Mouse (Mus musculus) hindbrain, embryonic 12.5 days (tissue): Measurements from ENCODE around the gene Gm28044. TPM values are rescaled to one million over a fixed set of nuclear protein-coding genes. Genes with fewer than 3 reads are reported as not detected.
A peak's percentile ranks its signal among the peaks of the same experiment; 100 is the strongest.
"Not testable (repeated sequence)": the region's sequence is repeated elsewhere in the genome, so short reads cannot be mapped to it uniquely, and the experiment has no call there.

Source experiments
- ATAC-seq: fragments of 200-750 bp; cut with Nextera tagmentation; 2 replicates; pipeline ENCODE4 v1.8.0; 2017; ENCODE audit warnings: moderate TSS enrichment; ENCODE audit not compliant: low FRiP score
- H3K27ac ChIP-seq: fragments of 300-500 bp; sonication (generic); 2 replicates; pipeline ENCODE4 v1.5.1; 2016; ENCODE audit warnings: mild to moderate bottlenecking
- H3K27me3 ChIP-seq: fragments of 300-500 bp; sonication (generic); 2 replicates; pipeline ENCODE4 v1.6.1; 2016; ENCODE audit warnings: mild to moderate bottlenecking
- H3K36me3 ChIP-seq: fragments of 300-500 bp; sonication (generic); 2 replicates; pipeline ENCODE4 v1.6.1; 2016; ENCODE audit warnings: mild to moderate bottlenecking
- H3K4me1 ChIP-seq: fragments of 300-500 bp; sonication (generic); 2 replicates; pipeline ENCODE4 v1.6.1; 2016
- H3K4me2 ChIP-seq: fragments of 300-500 bp; sonication (generic); replicated peaks from 2 replicates; pipeline ENCODE4 v1.6.1; 2016; ENCODE audit warnings: mild to moderate bottlenecking
- H3K4me3 ChIP-seq: fragments of 300-500 bp; sonication (generic); 2 replicates; pipeline ENCODE4 v1.5.1; 2016; ENCODE audit warnings: mild to moderate bottlenecking
- H3K9ac ChIP-seq: fragments of 300-500 bp; sonication (generic); 2 replicates; pipeline ENCODE4 v1.6.1; 2016; ENCODE audit warnings: mild to moderate bottlenecking, moderate library complexity
- H3K9me3 ChIP-seq: fragments of 300-500 bp; sonication (generic); replicated peaks from 2 replicates; pipeline ENCODE4 v1.6.1; 2016; ENCODE audit warnings: mild to moderate bottlenecking
- WGBS: fragments of 180-500 bp; shearing (Covaris S2); methylation state at CpG from one replicate; pipeline ENCODE4 v1.1.7; 2016; 5-methylcytosine and 5-hydroxymethylcytosine counted together
- polyA plus RNA-seq: library from polyadenylated mRNA; unstranded; fragments of >200 nt; fragmentation: Nextera tagmentation; extraction: Ambion mirVana; gene quantifications from 2 replicates; pipeline ENCODE4 v1.2.1, GENCODE M21; 2016

The Gm28044 gene
- polyA plus RNA-seq, 1 experiment from 2014 or later = not detected

DNA sequence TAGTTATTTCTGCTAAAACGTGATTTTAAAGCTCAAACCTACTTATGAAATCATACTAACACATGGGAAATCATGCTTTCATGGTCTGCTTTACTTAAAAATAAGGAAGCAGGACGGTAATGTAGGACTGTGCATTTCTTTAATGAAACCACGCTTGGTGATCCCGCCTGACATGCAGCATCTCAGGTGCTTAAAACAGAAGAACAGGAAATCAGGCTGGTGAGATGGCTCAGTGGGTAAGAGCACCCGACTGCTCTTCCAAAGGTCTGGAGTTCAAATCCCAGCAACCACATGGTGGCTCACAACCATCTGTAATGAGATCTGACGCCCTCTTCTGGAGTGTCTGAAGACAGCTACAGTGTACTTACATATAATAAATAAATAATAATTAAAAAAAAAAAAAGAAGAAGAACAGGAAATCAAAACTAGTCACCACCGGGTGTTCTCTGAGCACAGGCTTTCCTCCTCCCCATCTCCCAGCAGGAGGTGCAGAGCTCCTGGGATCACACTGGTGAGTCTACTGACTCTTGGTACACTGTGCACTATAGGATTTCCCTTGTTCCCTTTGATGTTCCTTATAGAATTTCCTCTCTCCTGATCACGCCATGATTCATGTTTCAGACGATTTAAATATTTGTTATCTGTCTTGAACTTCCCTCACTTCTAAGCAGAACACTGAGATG, 90.8 kb downstream of the Gm28044 start:
- H3K27ac ChIP-seq = not testable (repeated sequence)

DNA sequence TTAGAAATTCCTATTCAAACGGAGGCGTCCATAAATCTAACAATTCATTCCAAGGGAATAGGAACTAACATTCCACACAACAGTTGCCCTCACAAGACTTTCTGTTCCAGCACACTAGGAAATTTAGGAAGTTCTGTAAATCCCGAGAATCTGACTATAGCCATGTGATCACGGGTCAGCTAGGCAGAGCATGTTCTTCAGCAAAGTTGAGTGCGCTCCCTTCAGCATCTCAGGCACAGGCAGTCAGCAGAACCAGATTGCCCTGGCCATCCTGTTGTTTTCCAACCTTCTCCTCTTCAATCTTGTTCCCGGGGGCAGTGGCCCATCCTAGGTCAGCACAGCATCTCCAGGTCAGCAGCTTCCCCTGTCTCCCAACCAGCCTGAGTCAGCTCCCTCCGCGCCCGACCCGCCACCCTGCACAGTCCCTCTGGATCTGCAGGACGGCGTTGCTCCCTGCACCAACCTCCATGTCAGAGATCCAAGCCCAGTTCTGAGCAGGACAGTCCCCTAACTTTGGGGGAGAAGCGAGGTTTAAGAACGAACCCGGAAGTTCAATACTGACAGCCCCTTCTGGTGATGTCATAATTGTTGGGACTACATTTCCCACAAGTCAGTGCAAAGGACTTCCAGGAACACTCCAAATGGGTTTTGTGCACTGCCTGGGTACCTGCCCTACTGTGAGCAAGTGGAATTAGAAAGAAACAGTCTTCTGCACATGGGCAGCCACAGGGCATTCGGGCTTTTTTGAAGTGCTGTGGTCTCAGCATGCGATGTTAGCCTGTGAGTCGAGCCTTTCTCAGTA, 91.6 kb downstream of the Gm28044 start:
- H3K9me3 ChIP-seq = peaks cover 8% of the 10 kb centered on the region; the same call in 1 of the 2 replicates
- H3K27ac ChIP-seq = no peak overlapping the region
- peak overlapping the region; percentile 69 for H3K9ac ChIP-seq
- ATAC-seq = peak; percentile 99
- 11% methylated on average over 18 of the region's 18 CpGs for WGBS
- H3K36me3 ChIP-seq = peaks cover 6% of the 10 kb centered on the region; the same call in 1 of the 2 replicates
- H3K27me3 ChIP-seq = no peaks in the 10 kb centered on the region
- H3K4me2 ChIP-seq = peak overlapping the region; percentile 60
- H3K4me1 ChIP-seq = 0 out of 2 replicates have a peak, but pooled peaks cover 4% of the 10 kb centered on the region
- H3K4me3 ChIP-seq = peak overlapping the region; percentile 76

More for the DNA sequence above, 90.8 kb downstream of the Gm28044 start:
- not testable (repeated sequence) for H3K27me3 ChIP-seq, H3K9me3 ChIP-seq, H3K4me1 ChIP-seq, H3K36me3 ChIP-seq
- WGBS = 55% methylated on average over 8 of the region's 9 CpGs
- ATAC-seq = peak; percentile 67
- peak overlapping the region; percentile 60 for H3K4me2 ChIP-seq
- H3K4me3 ChIP-seq = peak overlapping the region; percentile 76
- H3K9ac ChIP-seq = peak overlapping the region; percentile 69; the same call in 1 of the 2 replicates

Other genes starting within 250 kb of the Gm28044 start
- gene Rslcan18, start 244.3 kb downstream of the Gm28044 start, polyA plus RNA-seq = 0.15 TPM in 1 of 2 replicates, not detected in the other
- gene Zfp759, start 238.9 kb downstream of the Gm28044 start, polyA plus RNA-seq = 2.4 and 3.4 TPM in 2 replicates
- 6.2 and 7.1 TPM in 2 replicates for gene Rsl1, start 187.4 kb downstream of the Gm28044 start, polyA plus RNA-seq
- gene Zfp455, start 166.0 kb downstream of the Gm28044 start, polyA plus RNA-seq = 1.4 and 1.8 TPM in 2 replicates
- gene Zfp458, start 82.1 kb downstream of the Gm28044 start, polyA plus RNA-seq = 3.8 and 4.6 TPM in 2 replicates
- gene Zfp457, start 54.1 kb downstream of the Gm28044 start, polyA plus RNA-seq = 0.50 and 0.85 TPM in 2 replicates
- gene Zfp595, start 28.0 kb downstream of the Gm28044 start, polyA plus RNA-seq = 1.7 and 1.8 TPM in 2 replicates
- 0.72 and 0.98 TPM in 2 replicates for gene Zfp953, start 69 bp upstream of the Gm28044 start, polyA plus RNA-seq
- gene Gm28041, start 15.2 kb upstream of the Gm28044 start, polyA plus RNA-seq = not detected in 2 replicates
- gene Zfp456, start 15.3 kb upstream of the Gm28044 start, polyA plus RNA-seq = 0.83 and 0.94 TPM in 2 replicates
- 4.6 and 4.9 TPM in 2 replicates for gene Zfp429, start 39.3 kb upstream of the Gm28044 start, polyA plus RNA-seq
- 1.0 and 1.3 TPM in 2 replicates for gene Zfp459, start 60.9 kb upstream of the Gm28044 start, polyA plus RNA-seq
- 7.1 and 8.3 TPM in 2 replicates for gene Zfp874a, start 91.1 kb upstream of the Gm28044 start, polyA plus RNA-seq
- gene Zfp874b, start 123.7 kb upstream of the Gm28044 start, polyA plus RNA-seq = 2.1 and 2.2 TPM in 2 replicates
- gene Zfp58, start 140.0 kb upstream of the Gm28044 start, polyA plus RNA-seq = 17.8 and 18.0 TPM in 2 replicates
- not detected in 2 replicates for gene Gm26965, start 165.6 kb upstream of the Gm28044 start, polyA plus RNA-seq
- 32.4 and 32.8 TPM in 2 replicates for gene Zfp87, start 165.6 kb upstream of the Gm28044 start, polyA plus RNA-seq
- 16.6 and 18.3 TPM in 2 replicates for gene Zfp748, start 193.3 kb upstream of the Gm28044 start, polyA plus RNA-seq
- 4.6 and 5.1 TPM in 2 replicates for gene Zfp729b, start 249.2 kb upstream of the Gm28044 start, polyA plus RNA-seq